Mouse (Mus musculus): ENCODE measurements around the gene Pmvk. TPM values are rescaled to one million over a fixed set of nuclear protein-coding genes. Genes with fewer than 3 reads are reported as not detected.

The Pmvk gene
- polyA plus RNA-seq, 2 experiments, result 47.2 to 52.3 TPM

DNA sequence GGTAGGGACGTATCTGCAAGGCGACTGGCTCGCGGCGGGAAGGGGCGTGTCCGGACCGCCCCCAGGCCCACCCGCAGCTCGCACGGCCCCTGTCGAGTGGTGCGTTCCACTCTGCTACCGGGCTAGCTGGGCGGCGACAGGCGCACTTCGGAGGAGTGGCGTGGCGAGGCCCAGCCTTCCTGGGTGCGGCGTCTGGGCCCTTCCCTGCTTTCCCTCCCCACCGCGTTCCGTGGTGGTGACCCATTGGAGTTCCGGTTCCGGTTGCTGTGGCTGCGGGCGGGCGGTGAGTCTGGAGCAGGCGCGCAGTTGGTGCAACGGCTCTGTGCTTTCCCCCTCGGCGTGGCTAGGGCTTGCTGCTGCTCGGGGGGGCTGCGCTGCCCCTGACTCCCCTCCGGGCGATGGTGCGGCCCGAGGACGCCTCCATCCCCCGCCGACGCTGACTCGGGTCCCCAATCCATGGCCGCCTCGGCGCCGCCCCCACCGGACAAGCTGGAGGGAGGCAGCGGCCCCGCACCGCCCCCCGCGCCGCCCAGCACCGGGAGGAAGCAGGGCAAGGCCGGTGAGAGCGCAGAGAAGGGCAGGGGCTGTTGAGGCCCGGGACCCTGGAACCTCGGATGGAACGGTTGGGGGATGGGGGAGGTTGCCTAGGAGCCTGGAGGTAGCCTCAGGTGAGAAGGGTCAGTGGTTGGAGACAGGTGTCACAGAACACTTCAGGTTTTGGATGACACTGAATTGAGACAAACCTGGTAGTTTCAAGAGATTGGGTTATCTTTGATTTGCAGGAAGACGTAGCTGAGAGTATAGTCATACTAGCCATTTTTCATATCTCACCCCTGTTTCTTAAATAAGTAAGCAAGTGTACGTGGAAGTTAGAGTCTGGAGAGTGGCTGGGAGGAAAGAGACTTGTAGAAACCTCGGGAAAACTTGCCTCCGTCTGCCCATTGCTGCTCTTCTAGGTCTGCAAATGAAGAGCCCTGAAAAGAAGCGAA is 23.9 kb upstream of the Pmvk start, which contains the start of gene Pygo2:
TSS of gene Pygo2 (plus strand) at position 44 of the 989 bp plus-strand sequence.
- Histone ChIP-seq H3K27me3 (ENCODE audit: control insufficient read depth, insufficient read depth, low read length) (no peaks in the 10 kb centered on the region), H3K27ac (replicated peaks; ENCODE audit: low read depth, low read length) (peak within 1 kb of the TSS; percentile 82), H3K4me3 (replicated peaks; ENCODE audit: low read length) (peak within 1 kb of the TSS; percentile 100), H3K9ac (ENCODE audit: low read depth, low read length, severe bottlenecking) (peak within 1 kb of the TSS; percentile 89), H3K4me2 (replicated peaks; ENCODE audit: low read depth, low read length, severe bottlenecking) (peak within 1 kb of the TSS; percentile 76), H3K36me3 (ENCODE audit: control insufficient read depth, insufficient read depth, low read length) (peaks cover 51% of the 10 kb centered on the region), H3K4me1 (ENCODE audit: control insufficient read depth, insufficient read depth, low read length) (peaks cover 9% of the 10 kb centered on the region), H3K9me3 (ENCODE audit: control insufficient read depth, low read length) (no peaks in the 10 kb centered on the region)
- WGBS, result 3% methylated on average over 51 of the region's 68 CpGs
- ATAC-seq (ENCODE audit: low FRiP score, low read depth) (peak; percentile 95), DNase-seq (ENCODE audit: low spot score) (peak; percentile 96)
- peak; percentile 87; the same call in 1 of the 2 replicates for TF ChIP-seq POLR2A (IDR thresholded peaks at IDR 0.05; ENCODE audit: borderline replicate concordance, extremely low read depth, insufficient read depth, insufficient read length)

GRCm38 (mm10) chr3:89432606-89433005 is 21.7 kb upstream of the Pmvk start:
- H3K9ac ChIP-seq (ENCODE audit: low read depth, low read length, severe bottlenecking), result no peak overlapping the region
- 89% methylated on average over 8 of the region's 8 CpGs for WGBS
- H3K4me2 ChIP-seq (replicated peaks; ENCODE audit: low read depth, low read length, severe bottlenecking), result no peak overlapping the region
- TF ChIP-seq POLR2A (IDR thresholded peaks at IDR 0.05; ENCODE audit: borderline replicate concordance, extremely low read depth, insufficient read depth, insufficient read length), result no peak
- H3K4me1 ChIP-seq (ENCODE audit: control insufficient read depth, insufficient read depth, low read length), result peaks cover 16% of the 10 kb centered on the region
- H3K4me3 ChIP-seq (replicated peaks; ENCODE audit: low read length), result no peak overlapping the region
- no peaks in the 10 kb centered on the region for H3K9me3 ChIP-seq (ENCODE audit: control insufficient read depth, low read length)
- no peak for ATAC-seq (ENCODE audit: low FRiP score, low read depth)
- H3K27me3 ChIP-seq (ENCODE audit: control insufficient read depth, insufficient read depth, low read length), result no peaks in the 10 kb centered on the region
- H3K36me3 ChIP-seq (ENCODE audit: control insufficient read depth, insufficient read depth, low read length), result peaks cover 31% of the 10 kb centered on the region
- DNase-seq (ENCODE audit: low spot score), result no peak
- no peak overlapping the region for H3K27ac ChIP-seq (replicated peaks; ENCODE audit: low read depth, low read length)

DNA sequence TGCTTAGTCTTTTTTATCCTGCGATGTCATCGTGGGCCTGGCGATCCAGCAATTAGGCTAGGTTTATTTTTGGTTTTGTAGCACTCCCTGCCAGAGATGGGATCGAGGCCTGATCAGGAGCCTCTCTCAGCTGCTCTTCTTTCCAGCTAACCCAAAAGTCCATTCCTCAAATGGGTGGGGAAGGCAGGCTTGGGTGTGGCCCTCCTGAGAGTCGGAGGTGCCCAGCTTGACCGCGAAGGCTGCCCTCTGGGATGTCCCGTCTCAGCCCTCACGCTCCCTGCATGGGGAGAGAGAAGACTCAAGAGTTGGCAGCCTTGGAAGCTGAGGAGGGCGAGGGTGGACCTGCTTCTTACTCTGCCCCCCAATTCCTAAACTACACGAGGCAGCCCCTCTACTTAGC is 19.8 kb upstream of the Pmvk start:
- no peak for DNase-seq (ENCODE audit: low spot score)
- TF ChIP-seq POLR2A (IDR thresholded peaks at IDR 0.05; ENCODE audit: borderline replicate concordance, extremely low read depth, insufficient read depth, insufficient read length), result no peak
- no peak overlapping the region for H3K4me2 ChIP-seq (replicated peaks; ENCODE audit: low read depth, low read length, severe bottlenecking)
- no peak overlapping the region for H3K9ac ChIP-seq (ENCODE audit: low read depth, low read length, severe bottlenecking)
- peaks cover 26% of the 10 kb centered on the region for H3K36me3 ChIP-seq (ENCODE audit: control insufficient read depth, insufficient read depth, low read length)
- H3K27ac ChIP-seq (replicated peaks; ENCODE audit: low read depth, low read length), result peak overlapping the region; percentile 55; the same call in 1 of the 2 replicates
- no peak for ATAC-seq (ENCODE audit: low FRiP score, low read depth)
- H3K9me3 ChIP-seq (ENCODE audit: control insufficient read depth, low read length), result no peaks in the 10 kb centered on the region
- WGBS, result 81% methylated on average over 11 of the region's 11 CpGs
- H3K4me1 ChIP-seq (ENCODE audit: control insufficient read depth, insufficient read depth, low read length), result peaks cover 16% of the 10 kb centered on the region
- H3K27me3 ChIP-seq (ENCODE audit: control insufficient read depth, insufficient read depth, low read length), result no peaks in the 10 kb centered on the region
- H3K4me3 ChIP-seq (replicated peaks; ENCODE audit: low read length), result no peak overlapping the region

GRCm38 (mm10) chr3:89435041-89435440 is 19.3 kb upstream of the Pmvk start:
- H3K27me3 ChIP-seq (ENCODE audit: control insufficient read depth, insufficient read depth, low read length), result no peaks in the 10 kb centered on the region
- H3K36me3 ChIP-seq (ENCODE audit: control insufficient read depth, insufficient read depth, low read length), result peaks cover 26% of the 10 kb centered on the region
- peaks cover 16% of the 10 kb centered on the region for H3K4me1 ChIP-seq (ENCODE audit: control insufficient read depth, insufficient read depth, low read length)
- DNase-seq (ENCODE audit: low spot score) (no peak), ATAC-seq (ENCODE audit: low FRiP score, low read depth) (no peak)
- 63% methylated on average over 7 of the region's 7 CpGs for WGBS
- TF ChIP-seq POLR2A (IDR thresholded peaks at IDR 0.05; ENCODE audit: borderline replicate concordance, extremely low read depth, insufficient read depth, insufficient read length), result no peak
- peak overlapping the region; percentile 55; the same call in 1 of the 2 replicates for H3K27ac ChIP-seq (replicated peaks; ENCODE audit: low read depth, low read length)
- H3K9ac ChIP-seq (ENCODE audit: low read depth, low read length, severe bottlenecking), result no peak overlapping the region
- H3K4me3 ChIP-seq (replicated peaks; ENCODE audit: low read length), result no peak overlapping the region
- H3K9me3 ChIP-seq (ENCODE audit: control insufficient read depth, low read length), result no peaks in the 10 kb centered on the region
- H3K4me2 ChIP-seq (replicated peaks; ENCODE audit: low read depth, low read length, severe bottlenecking), result no peak overlapping the region

- peak; percentile 92 for ATAC-seq (ENCODE audit: low FRiP score, low read depth)
- no peak within 1 kb of the TSS; the same call in 1 of the 2 replicates for H3K27ac ChIP-seq (replicated peaks; ENCODE audit: low read depth, low read length)
Measured at GRCm38 (mm10) chr3:89436176-89437113, 17.9 kb upstream of the Pmvk start, which contains the start of gene Pbxip1. Pbxip1 (plus strand) TSS chr3:89436706.

More at GRCm38 (mm10) chr3:89436176-89437113, 17.9 kb upstream of the Pmvk start, which contains the start of gene Pbxip1:
- Histone ChIP-seq H3K4me1 (ENCODE audit: control insufficient read depth, insufficient read depth, low read length) (peaks cover 10% of the 10 kb centered on the region), H3K9me3 (ENCODE audit: control insufficient read depth, low read length) (no peaks in the 10 kb centered on the region), H3K9ac (ENCODE audit: low read depth, low read length, severe bottlenecking) (peak within 1 kb of the TSS; percentile 53), H3K27me3 (ENCODE audit: control insufficient read depth, insufficient read depth, low read length) (no peaks in the 10 kb centered on the region), H3K4me2 (replicated peaks; ENCODE audit: low read depth, low read length, severe bottlenecking) (peak within 1 kb of the TSS; percentile 60), H3K36me3 (ENCODE audit: control insufficient read depth, insufficient read depth, low read length) (peaks cover 28% of the 10 kb centered on the region), H3K4me3 (replicated peaks; ENCODE audit: low read length) (peak within 1 kb of the TSS; percentile 46)
- whole genome bisulfite sequencing, result 6% methylated on average over 16 of the region's 16 CpGs
- DNase-seq (ENCODE audit: low spot score), result peak; percentile 84
- TF ChIP-seq POLR2A (IDR thresholded peaks at IDR 0.05; ENCODE audit: borderline replicate concordance, extremely low read depth, insufficient read depth, insufficient read length), result no peak
